Mouse (Mus musculus) inflammation-experienced regulatory T-cells (primary cell): ENCODE measurements around the gene Ndel1. TPM values are rescaled to one million over a fixed set of nuclear protein-coding genes. Genes with fewer than 3 reads are reported as not detected.

Experiments used
- polyA plus RNA-seq, 2 experiments: library from polyadenylated mRNA; unstranded; fragments of 100-300 nt; shearing (Covaris generic); gene quantifications; one replicate each; pipeline ENCODE4 v1.2.1; 2017

The Ndel1 gene
- 10 to 100 TPM; 58.3 to 68.8 TPM for polyA plus RNA-seq

GRCm38 (mm10) chr11:68871748-68872147, at the start of gene Ndel1:
Ndel1 (minus strand) TSS chr11:68871858.

GRCm38 (mm10) chr11:68901351-68902046, 29.8 kb upstream of the Ndel1 start, which contains the start of gene Rpl26:
Rpl26 (plus strand) TSS chr11:68901583.

GRCm38 (mm10) chr11:68888253-68888652, 16.6 kb upstream of the Ndel1 start, which contains the start of gene Rnf222:
Rnf222 (plus strand) TSS chr11:68888553.

Other genes with a start within 250 kb of the Ndel1 start
- 1 to 10 TPM in 1 of 2 experiments, under 1 TPM in 1; 0.96 to 2.1 TPM for gene Myh10, start 180.3 kb downstream of the Ndel1 start, polyA plus RNA-seq
- under 1 TPM in 1 of 2 experiments, not detected in 1; 0.13 TPM for gene Rnf222, start 16.7 kb upstream of the Ndel1 start, polyA plus RNA-seq
- 100 to 1,000 TPM; 738 to 754 TPM for gene Rpl26, start 29.7 kb upstream of the Ndel1 start, polyA plus RNA-seq
- 1 to 10 TPM in 1 of 2 experiments, under 1 TPM in 1; 0.51 to 4.0 TPM for gene Odf4, start 55.2 kb upstream of the Ndel1 start, polyA plus RNA-seq
- under 1 TPM; 0.19 to 0.78 TPM for gene Arhgef15, start 85.6 kb upstream of the Ndel1 start, polyA plus RNA-seq
- gene Slc25a35, start 96.3 kb upstream of the Ndel1 start, polyA plus RNA-seq: 10 to 100 TPM in 1 of 2 experiments, 1 to 10 TPM in 1; 6.6 to 12.5 TPM
- 10 to 100 TPM; 20.6 to 25.1 TPM for gene Rangrf, start 103.3 kb upstream of the Ndel1 start, polyA plus RNA-seq
- gene Pfas, start 136.6 kb upstream of the Ndel1 start, polyA plus RNA-seq: 1 to 10 TPM; 3.4 to 4.0 TPM
- 10 to 100 TPM; 21.2 to 28.1 TPM for gene Ctc1, start 144.1 kb upstream of the Ndel1 start, polyA plus RNA-seq
- 1 to 10 TPM; 3.4 to 5.2 TPM for gene Aurkb, start 173.8 kb upstream of the Ndel1 start, polyA plus RNA-seq
- 1 to 10 TPM; 6.4 to 7.6 TPM for gene Borcs6, start 187.9 kb upstream of the Ndel1 start, polyA plus RNA-seq
- 1 to 10 TPM; 2.4 to 4.8 TPM for gene Tmem107, start 198.9 kb upstream of the Ndel1 start, polyA plus RNA-seq
- gene Vamp2, start 216.6 kb upstream of the Ndel1 start, polyA plus RNA-seq: 100 to 1,000 TPM; 137 to 175 TPM
- 10 to 100 TPM in 1 of 2 experiments, 1 to 10 TPM in 1; 4.8 to 12.0 TPM for gene Per1, start 223.4 kb upstream of the Ndel1 start, polyA plus RNA-seq
- gene Hes7, start 248.5 kb upstream of the Ndel1 start, polyA plus RNA-seq: under 1 TPM in 1 of 2 experiments, not detected in 1; 0.51 TPM